Mouse (Mus musculus) CH12.LX (cell line): ENCODE measurements at regions not wholly inside any gene's neighbourhood (a gene's known extent, or its start where the extent isn't known, plus 50 kb on each side); places are given as distances from the start of the nearest gene placed in this dataset.

Source experiments
- CTCF ChIP-seq, 2 experiments: IDR thresholded peaks in 1 of 2; conservative IDR thresholded peaks in 1 of 2; 2 replicates each; pipeline ENCODE4 v1.5.1; 2011 to 2012; ENCODE audit warnings: low read depth in 2 of 2, low read length in 2 of 2, improper control_type of control experiment in 1 of 2, inconsistent platforms in 1 of 2, mild to moderate bottlenecking in 1 of 2, moderate library complexity in 1 of 2
- KAT2A ChIP-seq: IDR thresholded peaks from 2 replicates; pipeline ENCODE4 v1.6.1; 2012; ENCODE audit warnings: low read length, improper control_type of control experiment, inconsistent platforms; ENCODE audit not compliant: insufficient replicate concordance
- MYC ChIP-seq: IDR thresholded peaks from 2 replicates; pipeline ENCODE4 v1.6.1; 2011; ENCODE audit warnings: low read depth, mild to moderate bottlenecking, improper control_type of control experiment, low read length
- POLR2A ChIP-seq: IDR thresholded peaks from 2 replicates; pipeline ENCODE4 v1.6.1; 2011; ENCODE audit warnings: low read depth, mild to moderate bottlenecking, improper control_type of control experiment, low read length
- ZNF384 ChIP-seq: IDR thresholded peaks from 2 replicates; pipeline ENCODE4 v1.6.1; 2012; ENCODE audit warnings: low read depth, low read length, improper control_type of control experiment, inconsistent platforms

DNA sequence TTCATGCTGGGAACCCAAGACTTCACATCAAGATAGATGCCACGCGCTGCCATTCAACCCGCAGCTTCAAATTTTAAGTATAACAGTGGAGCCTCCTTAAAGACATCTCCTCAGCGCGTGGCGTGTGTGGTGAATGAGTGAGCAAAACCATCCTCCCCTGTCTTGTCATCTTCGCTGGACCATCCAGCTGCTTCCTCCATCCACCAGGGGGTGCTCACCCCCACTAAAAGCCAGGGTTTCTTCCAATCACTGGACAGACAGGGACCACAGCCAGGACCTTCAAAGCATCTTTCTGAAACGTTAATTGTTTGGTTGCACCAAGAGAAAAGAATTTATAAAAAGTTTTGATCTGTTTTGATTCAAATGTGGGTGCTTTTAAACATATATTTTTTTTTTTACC lies 256.8 kb upstream of the Sox11 start:
- no peak for TF ChIP-seq CTCF (conservative IDR thresholded peaks at IDR 0.05 in 1 of 2, IDR thresholded peaks at IDR 0.05 in 1 of 2; ENCODE audit: low read depth in 2 of 2, low read length in 2 of 2)
- no peak for TF ChIP-seq KAT2A
- TF ChIP-seq POLR2A, result no peak
- TF ChIP-seq ZNF384, result no peak
- no peak for TF ChIP-seq MYC
